Mouse (Mus musculus) embryonic facial prominence, embryonic 15.5 days (tissue): ENCODE measurements around the gene Sar1b. TPM values are rescaled to one million over a fixed set of nuclear protein-coding genes. Genes with fewer than 3 reads are reported as not detected.
"Not testable (repeated sequence)": the region's sequence is repeated elsewhere in the genome, so short reads cannot be mapped to it uniquely, and the experiment has no call there.

Source experiments
- ATAC-seq: fragments of 200-750 bp; cut with Nextera tagmentation; 2 replicates; pipeline ENCODE4 v1.8.0; 2017; ENCODE audit warnings: low read depth, moderate TSS enrichment; ENCODE audit not compliant: insufficient number of reproducible peaks, low FRiP score, low TSS enrichment
- H3K27ac ChIP-seq: fragments of 300-500 bp; sonication (generic); replicated peaks from 2 replicates; pipeline ENCODE4 v1.5.1; 2015; ENCODE audit warnings: mild to moderate bottlenecking, inconsistent platforms
- H3K27me3 ChIP-seq: fragments of 300-500 bp; sonication (generic); 2 replicates; pipeline ENCODE4 v1.6.1; 2015; ENCODE audit warnings: inconsistent platforms
- H3K36me3 ChIP-seq: fragments of 300-500 bp; sonication (generic); 2 replicates; pipeline ENCODE4 v1.6.1; 2015; ENCODE audit warnings: mild to moderate bottlenecking, inconsistent platforms
- H3K4me1 ChIP-seq: fragments of 300-500 bp; sonication (generic); 2 replicates; pipeline ENCODE4 v1.6.1; 2015; ENCODE audit warnings: inconsistent platforms
- H3K4me2 ChIP-seq: fragments of 300-500 bp; sonication (generic); replicated peaks from 2 replicates; pipeline ENCODE4 v1.6.1; 2015; ENCODE audit warnings: mild to moderate bottlenecking, inconsistent platforms
- H3K4me3 ChIP-seq: fragments of 300-500 bp; sonication (generic); replicated peaks from 2 replicates; pipeline ENCODE4 v1.5.1; 2015; ENCODE audit warnings: mild to moderate bottlenecking, inconsistent platforms
- H3K9ac ChIP-seq: fragments of 300-500 bp; sonication (generic); 2 replicates; pipeline ENCODE4 v1.6.1; 2015; ENCODE audit warnings: inconsistent platforms
- H3K9me3 ChIP-seq: fragments of 300-500 bp; sonication (generic); replicated peaks from 2 replicates; pipeline ENCODE4 v1.6.1; 2016; ENCODE audit warnings: inconsistent platforms
- WGBS: fragments of 180-500 bp; shearing (Covaris S2); methylation state at CpG from one replicate; pipeline ENCODE4 v1.1.7; 2015; 5-methylcytosine and 5-hydroxymethylcytosine counted together
- polyA plus RNA-seq: library from polyadenylated mRNA; unstranded; fragments of >200 nt; fragmentation: Nextera tagmentation; extraction: Ambion mirVana; gene quantifications from 2 replicates; pipeline ENCODE4 v1.2.1, GENCODE M21; 2015

Sar1b gene
- 111 and 116 TPM in 2 replicates for polyA plus RNA-seq

DNA sequence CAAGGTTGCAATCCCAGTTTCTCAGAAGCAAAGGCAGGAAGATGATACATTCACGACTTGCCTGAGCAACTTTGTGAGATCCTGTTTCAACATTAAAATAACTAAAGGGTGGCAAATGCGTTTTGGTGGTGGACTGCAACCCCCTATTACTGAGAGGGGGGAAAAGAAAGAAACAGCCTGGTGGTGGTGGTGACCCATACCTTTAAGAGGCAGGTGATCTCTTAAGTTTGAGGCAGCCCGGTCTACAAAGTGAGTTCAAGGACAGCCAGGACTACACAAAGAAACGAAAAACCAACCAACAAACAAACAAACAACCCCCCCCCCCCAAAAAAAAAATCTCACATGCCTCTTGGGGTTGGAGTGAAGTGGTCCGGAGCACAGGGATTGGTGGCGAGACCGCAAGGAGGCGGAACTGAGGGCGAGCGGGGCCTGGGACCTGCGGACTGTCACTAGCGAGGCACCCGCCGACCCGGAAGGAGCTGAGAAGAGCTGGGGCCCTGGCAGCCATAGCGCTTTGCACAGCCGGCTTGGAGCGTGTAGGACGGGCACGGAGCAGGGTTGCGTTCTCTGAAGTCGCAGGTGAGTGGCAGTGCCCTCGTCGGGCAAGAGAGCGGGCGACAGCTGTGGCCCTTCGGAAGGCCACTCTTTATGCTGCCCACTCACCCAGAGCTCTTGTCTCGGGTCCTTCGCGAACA, at the start of gene Sar1b, which contains the start of gene Sec24a:
TSS of gene Sar1b (plus strand) at position 475 of the 695 bp plus-strand sequence.
TSS of gene Sec24a (minus strand) at position 422 of the 695 bp plus-strand sequence.
- H3K36me3 ChIP-seq = no peaks in the 10 kb centered on the region
- peaks cover 4% of the 10 kb centered on the region for H3K27me3 ChIP-seq
- H3K9me3 ChIP-seq = no peaks in the 10 kb centered on the region
- H3K4me2 ChIP-seq = peak within 1 kb of the TSS; percentile 77
- 1% methylated on average over 30 of the region's 30 CpGs for WGBS
- H3K9ac ChIP-seq = peak within 1 kb of the TSS; percentile 71
- peak within 1 kb of the TSS; percentile 69 for H3K4me3 ChIP-seq
- H3K4me1 ChIP-seq = peaks cover 13% of the 10 kb centered on the region
- ATAC-seq = peak; percentile 90
- H3K27ac ChIP-seq = no peak within 1 kb of the TSS

DNA sequence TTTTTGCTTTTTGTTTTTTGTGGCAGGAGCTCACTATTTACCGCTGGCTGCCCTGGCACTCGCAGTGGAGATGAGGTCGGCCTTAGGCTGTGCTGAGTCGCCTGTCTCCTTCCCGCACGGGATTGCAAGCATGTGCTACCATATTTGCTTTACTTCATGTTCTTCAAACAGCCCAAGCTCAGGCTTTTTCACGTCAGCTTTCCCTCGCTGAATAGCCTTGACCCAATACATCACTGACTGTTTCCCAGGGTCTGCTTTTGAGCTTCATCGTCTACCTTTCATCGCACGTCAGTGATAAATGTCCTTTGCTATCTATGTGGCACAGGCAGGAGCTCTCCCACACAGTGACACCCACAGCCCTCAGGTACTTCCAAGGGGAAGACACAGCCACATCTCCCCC, 42.4 kb upstream of the Sar1b start:
- Histone ChIP-seq H3K27ac (no peak overlapping the region), H3K4me3 (no peak overlapping the region), H3K27me3 (no peaks in the 10 kb centered on the region), H3K9ac (no peak overlapping the region), H3K4me2 (no peak overlapping the region), H3K4me1 (no peaks in the 10 kb centered on the region), H3K9me3 (no peaks in the 10 kb centered on the region), H3K36me3 (peaks cover 76% of the 10 kb centered on the region)
- WGBS = 95% methylated on average over 11 of the region's 11 CpGs
- ATAC-seq = no peak

GRCm38 (mm10) chr11:51732883-51733282, 30.6 kb upstream of the Sar1b start:
- H3K27ac ChIP-seq = no peak overlapping the region
- no peak overlapping the region for H3K4me3 ChIP-seq
- WGBS = 82% methylated on average over 1 of the region's 1 CpGs
- no peaks in the 10 kb centered on the region for H3K27me3 ChIP-seq
- peaks cover 52% of the 10 kb centered on the region for H3K36me3 ChIP-seq
- no peaks in the 10 kb centered on the region for H3K9me3 ChIP-seq
- no peak for ATAC-seq
- H3K4me1 ChIP-seq = no peaks in the 10 kb centered on the region
- no peak overlapping the region for H3K4me2 ChIP-seq
- no peak overlapping the region for H3K9ac ChIP-seq

DNA sequence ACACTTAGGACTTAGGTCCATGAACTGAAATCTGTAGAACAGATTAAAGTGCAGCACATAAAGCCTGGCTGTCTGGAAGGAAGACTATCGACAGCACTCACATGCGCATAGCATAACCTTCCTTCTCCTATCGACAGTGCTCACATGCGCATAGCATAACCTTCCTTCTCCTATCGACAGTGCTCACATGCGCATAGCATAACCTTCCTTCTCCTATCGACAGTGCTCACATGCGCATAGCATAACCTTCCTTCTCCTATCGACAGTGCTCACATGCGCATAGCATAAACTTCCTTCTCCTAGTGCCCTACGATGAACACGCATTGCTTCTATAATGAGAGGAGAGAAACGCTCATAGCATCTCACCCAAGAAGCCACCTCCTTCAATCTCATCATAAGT, 29.3 kb upstream of the Sar1b start:
- H3K4me1 ChIP-seq, H3K4me2 ChIP-seq, H3K9ac ChIP-seq, H3K27ac ChIP-seq, ATAC-seq, H3K27me3 ChIP-seq, H3K4me3 ChIP-seq, H3K9me3 ChIP-seq: not testable (repeated sequence)
- 96% methylated on average over 13 of the region's 13 CpGs for WGBS
- peaks cover 51% of the 10 kb centered on the region for H3K36me3 ChIP-seq

GRCm38 (mm10) chr11:51738651-51739403, 24.7 kb upstream of the Sar1b start:
- Histone ChIP-seq H3K4me3 (no peak overlapping the region), H3K36me3 (peaks cover 52% of the 10 kb centered on the region), H3K27ac (no peak overlapping the region), H3K4me1 (no peaks in the 10 kb centered on the region), H3K9ac (no peak overlapping the region), H3K9me3 (no peaks in the 10 kb centered on the region), H3K27me3 (no peaks in the 10 kb centered on the region), H3K4me2 (no peak overlapping the region)
- WGBS = 73% methylated on average over 3 of the region's 3 CpGs
- ATAC-seq = no peak

GRCm38 (mm10) chr11:51740701-51741100, 22.8 kb upstream of the Sar1b start:
- no peak for ATAC-seq
- H3K9ac ChIP-seq = no peak overlapping the region
- no peak overlapping the region for H3K4me2 ChIP-seq
- H3K27me3 ChIP-seq = no peaks in the 10 kb centered on the region
- H3K27ac ChIP-seq = no peak overlapping the region
- H3K36me3 ChIP-seq = peaks cover 46% of the 10 kb centered on the region
- no peaks in the 10 kb centered on the region for H3K9me3 ChIP-seq
- H3K4me3 ChIP-seq = no peak overlapping the region
- H3K4me1 ChIP-seq = no peaks in the 10 kb centered on the region
- 88% methylated on average over 3 of the region's 3 CpGs for WGBS

DNA sequence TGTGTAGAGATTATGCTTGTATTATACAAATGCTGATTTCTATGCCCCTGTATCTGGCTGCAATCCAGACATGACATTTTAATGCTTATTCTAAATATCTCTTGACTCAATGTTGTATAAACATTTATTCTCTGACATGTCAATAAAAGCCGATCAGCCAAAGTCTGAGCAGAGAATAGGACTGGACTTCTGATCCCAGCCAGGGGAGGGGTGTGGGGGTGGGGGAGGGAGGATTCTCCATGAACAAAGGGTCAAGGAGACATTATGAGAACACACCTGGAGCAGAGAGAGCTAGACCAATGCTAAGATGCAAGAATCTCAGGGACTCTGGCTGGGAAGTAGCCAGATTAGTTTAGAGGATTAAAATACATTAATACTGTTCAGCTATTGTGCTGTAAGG, 17.4 kb upstream of the Sar1b start:
- no peak overlapping the region for H3K4me3 ChIP-seq
- no peak for ATAC-seq
- H3K36me3 ChIP-seq = peaks cover 37% of the 10 kb centered on the region
- no peaks in the 10 kb centered on the region for H3K4me1 ChIP-seq
- no peak overlapping the region for H3K9ac ChIP-seq
- no peaks in the 10 kb centered on the region for H3K9me3 ChIP-seq
- no peak overlapping the region for H3K4me2 ChIP-seq
- WGBS = 72% methylated on average over 1 of the region's 1 CpGs
- no peak overlapping the region for H3K27ac ChIP-seq
- no peaks in the 10 kb centered on the region for H3K27me3 ChIP-seq

DNA sequence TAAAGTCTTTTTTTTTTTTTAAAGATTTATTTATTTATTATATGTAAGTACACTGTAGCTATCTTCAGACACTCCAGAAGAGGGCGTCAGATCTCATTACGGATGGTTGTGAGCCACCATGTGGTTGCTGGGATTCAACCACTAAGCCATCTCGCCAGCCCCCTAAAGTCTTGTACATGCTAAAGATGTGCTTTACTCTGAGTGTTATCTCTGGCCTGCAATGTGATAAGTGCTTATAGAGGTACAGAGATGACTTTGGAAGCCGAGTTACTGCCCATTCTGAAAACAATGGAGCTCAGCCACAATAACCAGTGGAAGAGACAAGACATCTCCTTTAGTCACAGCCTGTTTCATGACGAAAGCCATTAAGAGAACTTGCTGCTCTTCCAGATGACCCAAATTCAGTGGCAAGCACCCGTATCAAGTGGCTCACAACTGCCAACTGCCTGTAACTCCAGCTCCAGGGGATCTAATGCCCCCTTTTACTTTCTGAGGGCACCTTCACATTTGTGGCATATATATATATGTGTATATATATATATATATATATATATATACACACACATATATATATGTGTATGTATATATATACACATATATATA, 11.8 kb upstream of the Sar1b start:
- ATAC-seq, H3K4me2 ChIP-seq, H3K27ac ChIP-seq, H3K9ac ChIP-seq, H3K9me3 ChIP-seq, H3K27me3 ChIP-seq, H3K4me3 ChIP-seq: not testable (repeated sequence)
- Histone ChIP-seq H3K4me1 (peaks cover 18% of the 10 kb centered on the region), H3K36me3 (peaks cover 12% of the 10 kb centered on the region; the same call in 1 of the 2 replicates)
- 80% methylated on average over 6 of the region's 6 CpGs for WGBS

DNA sequence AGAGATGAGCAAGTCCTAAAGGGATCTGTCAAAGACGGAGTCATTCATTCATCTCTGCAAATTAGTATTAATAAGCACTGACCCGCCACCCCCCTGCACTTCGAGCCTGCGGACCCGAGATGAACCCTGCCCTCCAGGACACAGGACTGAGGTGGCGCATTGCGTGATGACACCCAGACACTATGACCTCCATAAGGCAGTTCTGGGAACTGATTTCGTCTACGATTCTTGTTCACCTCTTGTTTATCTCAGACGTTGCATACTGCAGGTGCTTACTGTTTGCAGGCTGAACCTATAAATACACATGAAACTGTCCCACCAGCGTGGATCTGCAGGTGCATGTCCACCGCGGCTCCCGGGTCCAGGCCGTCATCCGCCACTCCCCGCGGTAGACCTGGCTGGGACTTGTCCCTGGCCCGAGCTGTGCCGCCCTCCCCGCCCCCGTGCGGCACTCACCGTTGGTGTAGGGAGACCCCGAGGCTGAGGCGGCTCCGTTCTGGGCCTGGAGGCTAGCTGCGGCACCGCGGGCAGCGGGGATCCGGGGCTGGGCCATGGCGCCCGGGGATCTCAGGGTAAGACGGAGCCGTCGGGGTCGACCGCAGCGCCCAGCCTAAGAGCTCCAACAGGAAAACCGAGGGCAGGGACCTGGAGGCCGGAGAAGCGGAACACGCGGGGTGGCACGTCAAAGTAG, 7.7 kb upstream of the Sar1b start:
- WGBS = under 1% methylated on average over 46 of the region's 46 CpGs
- Histone ChIP-seq H3K27me3 (no peaks in the 10 kb centered on the region), H3K4me2 (peak overlapping the region; percentile 72), H3K9me3 (no peaks in the 10 kb centered on the region), H3K4me3 (peak overlapping the region; percentile 98), H3K27ac (peak overlapping the region; percentile 79), H3K4me1 (peaks cover 22% of the 10 kb centered on the region), H3K36me3 (no peaks in the 10 kb centered on the region), H3K9ac (peak overlapping the region; percentile 98)
- ATAC-seq = peak; percentile 74

GRCm38 (mm10) chr11:51756352-51756771, 7.1 kb upstream of the Sar1b start:
- Histone ChIP-seq H3K9ac (peak overlapping the region; percentile 98), H3K36me3 (no peaks in the 10 kb centered on the region), H3K4me3 (peak overlapping the region; percentile 98), H3K27ac (peak overlapping the region; percentile 79), H3K9me3 (no peaks in the 10 kb centered on the region), H3K27me3 (no peaks in the 10 kb centered on the region), H3K4me2 (peak overlapping the region; percentile 72), H3K4me1 (peaks cover 22% of the 10 kb centered on the region)
- WGBS = under 1% methylated on average over 41 of the region's 41 CpGs
- peak; percentile 95 for ATAC-seq

DNA sequence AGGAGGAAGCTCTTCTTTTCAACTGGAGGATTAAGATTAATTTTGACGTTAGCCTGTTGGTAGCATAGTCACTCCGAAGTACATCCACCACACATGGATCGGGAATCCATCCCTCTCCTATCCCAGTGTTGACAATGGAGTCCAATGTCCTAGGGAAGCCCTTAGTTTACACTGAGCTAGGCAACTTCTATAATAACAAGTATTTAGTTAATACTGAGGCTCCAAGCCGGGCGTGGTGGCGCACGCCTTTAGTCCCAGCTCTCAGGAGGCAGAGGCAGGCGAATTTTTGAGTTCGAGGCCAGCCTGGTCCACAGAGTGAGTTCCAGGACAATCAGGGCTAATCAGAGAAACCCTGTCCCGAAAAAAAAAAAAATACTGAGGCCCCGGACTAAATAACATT, 6.5 kb upstream of the Sar1b start:
- peaks cover 4% of the 10 kb centered on the region for H3K27me3 ChIP-seq
- no peaks in the 10 kb centered on the region for H3K9me3 ChIP-seq
- ATAC-seq = no peak
- H3K4me2 ChIP-seq = peak overlapping the region; percentile 72
- 75% methylated on average over 11 of the region's 11 CpGs for WGBS
- peak overlapping the region; percentile 98 for H3K9ac ChIP-seq
- H3K4me3 ChIP-seq = peak overlapping the region; percentile 98
- no peaks in the 10 kb centered on the region for H3K36me3 ChIP-seq
- H3K27ac ChIP-seq = peak overlapping the region; percentile 79
- peaks cover 22% of the 10 kb centered on the region for H3K4me1 ChIP-seq
